Mouse (Mus musculus) E14TG2a.4 (cell line): Measurements from ENCODE around the gene Srbd1.

Experiments
- H3K27me3 ChIP-seq: 2 replicates; pipeline ENCODE4 v1.6.1; 2014; ENCODE audit warnings: low read length, control low read depth; ENCODE audit not compliant: insufficient read depth
- H3K36me3 ChIP-seq: 2 replicates; pipeline ENCODE4 v1.6.1; 2014; ENCODE audit warnings: low read length, control low read depth; ENCODE audit not compliant: insufficient read depth
- H3K4me1 ChIP-seq: replicated peaks from 2 replicates; pipeline ENCODE4 v1.6.1; 2014; ENCODE audit warnings: low read depth, low read length, control low read depth
- H3K4me3 ChIP-seq: replicated peaks from 2 replicates; pipeline ENCODE4 v1.5.1; 2014; ENCODE audit warnings: mild to moderate bottlenecking, low read length
- H3K9me3 ChIP-seq: 2 replicates; pipeline ENCODE4 v1.6.1; 2014; ENCODE audit warnings: low read length, control low read depth
- CTCF ChIP-seq: conservative IDR thresholded peaks from 2 replicates; pipeline ENCODE4 v1.5.1; 2014; ENCODE audit warnings: low read length
- NANOG ChIP-seq: IDR thresholded peaks from 2 replicates; pipeline ENCODE4 v1.6.1; 2014; ENCODE audit warnings: borderline replicate concordance, low read length, mixed read lengths
- POU5F1 ChIP-seq: IDR thresholded peaks from 2 replicates; pipeline ENCODE4 v1.6.1; 2014; ENCODE audit warnings: low read length, borderline replicate concordance

Gene Srbd1

DNA sequence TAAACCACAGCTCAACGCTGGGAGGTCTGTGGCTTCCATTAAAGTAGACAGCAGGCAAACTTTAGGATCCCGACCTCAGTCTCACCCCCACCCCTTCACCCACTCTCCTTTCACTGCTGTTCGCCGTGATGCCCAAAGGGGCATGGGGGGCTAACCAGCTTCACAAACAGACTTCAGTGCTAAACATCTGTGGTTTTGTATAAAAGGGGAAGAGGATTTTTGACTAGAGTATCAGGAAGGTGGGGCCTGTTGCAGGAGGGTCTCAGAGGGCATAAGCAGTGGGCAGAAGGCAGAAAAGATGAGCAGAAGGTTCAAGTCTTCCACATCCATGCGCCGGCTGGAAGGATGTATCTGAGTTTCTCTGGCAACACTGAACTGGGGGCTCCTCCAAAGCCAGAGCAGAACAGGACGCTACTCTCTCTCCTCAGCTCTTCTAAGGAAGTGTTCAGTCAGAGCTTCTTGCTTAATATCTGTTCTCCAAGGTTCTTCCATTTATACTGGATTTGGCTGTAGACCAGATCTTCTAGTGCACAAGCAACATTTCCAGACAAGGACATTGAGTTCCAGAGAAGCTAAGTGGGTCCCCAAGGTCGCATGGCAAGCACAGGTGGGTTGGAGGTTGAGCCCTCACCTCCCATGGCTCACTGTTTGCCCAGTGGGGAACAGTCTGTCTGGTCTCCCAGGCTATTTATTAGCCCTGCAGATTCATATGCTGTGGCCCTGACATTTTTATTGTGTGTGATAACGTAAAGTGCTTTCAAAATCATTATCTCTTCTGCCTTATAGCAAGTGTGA is 25.4 kb upstream of the Srbd1 start:
- TF ChIP-seq POU5F1 (no peak), CTCF (no peak), NANOG (no peak)
- peaks cover 62% of the 10 kb centered on the region for H3K27me3 ChIP-seq
- H3K36me3 ChIP-seq: no peaks in the 10 kb centered on the region
- H3K4me3 ChIP-seq: no peak overlapping the region
- H3K4me1 ChIP-seq: peaks cover 14% of the 10 kb centered on the region
- H3K9me3 ChIP-seq: no peaks in the 10 kb centered on the region

DNA sequence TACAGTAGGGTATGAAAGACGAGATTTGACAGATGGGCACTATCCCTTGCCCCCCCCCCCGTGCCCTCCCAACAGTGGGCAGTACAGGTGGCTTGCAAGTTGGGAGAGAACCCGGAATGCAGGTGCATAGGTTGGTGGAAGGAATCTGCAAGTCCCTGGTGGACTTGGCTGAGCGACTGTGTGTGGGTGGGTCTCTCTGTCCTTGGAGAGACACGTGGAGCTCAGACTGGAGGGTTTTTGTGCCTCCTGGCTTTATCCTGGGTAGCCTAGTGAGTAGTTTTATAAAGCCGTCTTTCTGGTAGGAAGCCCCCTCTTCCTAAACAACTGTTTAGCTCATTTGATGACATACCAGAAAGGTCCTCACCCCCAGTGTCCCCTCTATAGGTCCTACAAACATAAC is 24.1 kb upstream of the Srbd1 start:
- TF ChIP-seq POU5F1 (no peak), NANOG (no peak), CTCF (no peak)
- peaks cover 74% of the 10 kb centered on the region for H3K27me3 ChIP-seq
- no peaks in the 10 kb centered on the region for H3K36me3 ChIP-seq
- peaks cover 14% of the 10 kb centered on the region for H3K4me1 ChIP-seq
- H3K9me3 ChIP-seq: no peaks in the 10 kb centered on the region
- H3K4me3 ChIP-seq: peak overlapping the region; percentile 84

DNA sequence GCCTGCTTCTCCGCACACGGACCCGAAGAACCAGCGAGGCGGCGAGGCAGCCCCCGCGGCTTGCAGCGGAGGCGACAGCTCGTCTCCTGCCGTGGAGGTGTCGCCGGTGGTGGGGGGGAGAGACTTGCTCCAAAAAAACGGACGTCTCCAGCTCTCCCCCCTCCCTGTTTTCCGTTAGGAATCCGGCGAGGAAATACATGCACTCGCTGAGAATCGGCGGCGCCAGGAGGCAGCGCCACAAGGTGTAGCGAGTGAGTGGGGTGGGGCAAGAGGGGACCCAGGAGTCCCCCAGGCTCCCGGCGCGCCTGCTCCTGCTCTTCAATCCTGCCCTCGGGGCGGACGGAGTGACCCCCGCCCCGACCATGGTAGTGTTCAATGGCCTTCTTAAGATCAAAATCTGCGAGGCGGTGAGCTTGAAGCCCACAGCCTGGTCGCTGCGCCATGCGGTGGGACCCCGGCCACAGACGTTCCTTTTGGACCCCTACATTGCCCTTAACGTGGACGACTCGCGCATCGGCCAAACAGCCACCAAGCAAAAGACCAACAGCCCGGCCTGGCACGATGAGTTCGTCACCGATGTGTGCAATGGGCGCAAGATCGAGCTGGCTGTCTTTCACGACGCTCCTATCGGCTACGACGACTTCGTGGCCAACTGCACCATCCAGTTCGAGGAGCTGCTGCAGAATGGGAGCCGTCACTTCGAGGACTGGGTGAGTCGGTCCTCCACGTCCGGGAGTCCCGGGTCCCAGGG is 23.4 kb upstream of the Srbd1 start:
- Histone ChIP-seq H3K36me3 (no peaks in the 10 kb centered on the region), H3K4me3 (peak overlapping the region; percentile 84), H3K27me3 (peaks cover 81% of the 10 kb centered on the region), H3K4me1 (peaks cover 17% of the 10 kb centered on the region), H3K9me3 (no peaks in the 10 kb centered on the region)
- TF ChIP-seq NANOG: no peak
- no peak for TF ChIP-seq CTCF
- TF ChIP-seq POU5F1: no peak

DNA sequence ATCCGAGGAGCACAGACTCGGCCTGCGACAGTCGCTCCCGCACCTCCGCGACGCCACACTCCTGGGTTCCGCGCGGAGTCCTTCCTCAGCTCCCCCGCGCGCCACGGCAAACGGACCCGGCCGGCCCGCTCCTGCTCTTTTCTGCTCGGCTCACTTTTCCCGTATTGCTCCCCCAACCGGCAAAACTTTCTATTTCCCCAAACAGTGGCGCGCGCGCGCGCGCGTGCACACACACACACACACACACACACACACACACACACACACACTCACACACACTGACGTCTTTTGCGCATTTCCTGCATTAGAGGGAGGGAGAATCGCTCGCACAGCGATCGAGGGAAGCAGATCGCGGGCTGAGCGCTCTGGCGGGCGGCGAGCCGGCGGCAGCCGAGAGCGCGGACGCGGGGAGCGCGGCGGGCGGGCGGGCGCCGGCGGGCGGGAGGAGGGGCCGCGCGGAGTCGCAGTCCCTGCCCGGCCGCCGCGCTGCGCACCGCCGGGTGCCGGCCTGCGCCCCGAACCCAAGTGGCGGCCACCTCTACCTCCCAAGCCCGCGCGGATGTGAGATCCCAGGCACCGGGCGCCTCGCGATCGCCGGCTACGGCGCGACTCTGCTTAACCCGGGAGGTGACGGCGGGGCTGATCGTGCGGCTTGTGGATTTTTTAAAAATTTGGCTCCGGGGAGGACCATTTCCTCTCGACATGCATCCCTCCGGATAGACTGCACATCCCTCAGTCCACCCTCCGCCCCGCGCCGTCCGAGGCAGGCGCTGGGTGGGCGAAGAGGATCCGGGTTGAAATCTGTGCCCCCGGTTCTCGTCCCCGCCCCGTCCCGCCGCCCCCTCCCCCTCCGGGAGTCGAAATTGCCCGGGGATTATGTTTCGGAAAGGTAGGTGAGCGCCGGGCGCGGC is 22.6 kb upstream of the Srbd1 start, which contains the start of gene Prkce:
Gene Prkce, plus strand, starts transcription at position 466 of the 911 bp plus-strand sequence.
- H3K36me3 ChIP-seq: no peaks in the 10 kb centered on the region
- TF ChIP-seq NANOG (no peak), CTCF (no peak)

DNA sequence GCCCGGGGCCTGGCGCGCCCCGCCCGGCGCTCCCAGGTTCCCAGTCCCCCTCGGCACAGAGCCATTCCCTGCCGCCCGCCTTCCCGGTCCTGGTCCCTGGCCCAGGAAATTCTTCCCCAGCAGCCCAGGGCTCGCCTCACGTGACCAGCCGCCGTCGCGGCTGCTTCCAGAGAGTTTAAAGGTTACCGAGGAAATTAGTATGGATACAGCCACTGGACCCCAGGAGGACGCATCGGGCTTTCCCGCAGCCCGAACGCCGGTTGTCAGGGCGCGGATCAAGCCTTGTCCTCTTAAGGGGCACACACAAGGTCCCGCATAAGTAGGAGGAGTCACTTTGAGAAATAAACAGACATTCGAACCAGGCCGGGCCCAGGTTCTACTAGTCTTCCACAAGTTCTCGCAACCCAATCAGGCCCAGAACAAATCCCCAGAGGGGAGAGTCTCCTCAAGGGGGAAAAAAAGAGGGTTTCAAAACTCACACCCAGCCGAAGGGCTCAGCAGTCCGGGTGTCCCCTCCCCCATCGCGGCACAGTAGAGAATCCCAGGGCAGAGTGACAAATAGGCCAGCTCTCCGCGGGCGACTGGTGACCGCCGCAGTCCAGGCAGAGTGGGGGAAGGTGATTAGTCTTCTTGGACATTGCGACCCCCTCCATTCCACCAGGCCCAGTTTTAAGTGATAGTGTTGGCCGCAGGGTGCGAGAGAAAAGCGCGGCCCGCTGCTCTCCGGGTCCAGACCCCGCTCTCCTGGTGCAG is 21.8 kb upstream of the Srbd1 start:
- TF ChIP-seq POU5F1: no peak
- no peak for TF ChIP-seq CTCF
- TF ChIP-seq NANOG: no peak
- H3K4me1 ChIP-seq: peaks cover 26% of the 10 kb centered on the region
- no peaks in the 10 kb centered on the region for H3K9me3 ChIP-seq
- H3K36me3 ChIP-seq: no peaks in the 10 kb centered on the region
- H3K27me3 ChIP-seq: peaks cover 75% of the 10 kb centered on the region
- peak overlapping the region; percentile 84 for H3K4me3 ChIP-seq

More for the DNA sequence above, 22.6 kb upstream of the Srbd1 start, which contains the start of gene Prkce:
- H3K9me3 ChIP-seq: no peaks in the 10 kb centered on the region
- peaks cover 80% of the 10 kb centered on the region for H3K27me3 ChIP-seq
- H3K4me1 ChIP-seq: peaks cover 20% of the 10 kb centered on the region
- peak within 1 kb of the TSS; percentile 84 for H3K4me3 ChIP-seq

DNA sequence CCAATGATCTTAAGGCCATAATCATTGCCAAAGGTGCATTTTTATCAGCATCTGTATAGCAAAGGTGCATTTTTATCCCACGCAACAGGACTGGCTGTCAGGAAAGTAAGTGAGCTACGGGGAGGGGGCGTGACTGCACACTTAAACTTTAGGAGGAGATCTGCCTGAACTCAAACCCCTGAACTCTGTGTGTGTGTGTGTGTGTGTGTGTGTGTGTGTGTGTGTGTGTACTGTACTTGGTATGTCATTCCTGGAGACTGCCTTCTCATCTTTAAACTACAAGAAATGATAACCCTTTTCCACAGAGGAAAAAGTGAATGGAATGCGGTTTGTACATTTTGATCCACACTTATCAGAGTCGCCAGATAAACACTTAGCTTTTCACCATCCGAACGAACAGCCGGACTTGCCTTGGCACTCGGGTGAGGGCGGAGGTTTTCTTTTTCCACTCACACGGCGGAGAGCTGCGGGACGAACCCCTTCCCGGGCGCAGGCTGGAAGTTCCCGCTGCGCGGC is 21.1 kb upstream of the Srbd1 start:
- Histone ChIP-seq H3K27me3 (peaks cover 71% of the 10 kb centered on the region), H3K36me3 (no peaks in the 10 kb centered on the region), H3K9me3 (no peaks in the 10 kb centered on the region), H3K4me3 (peak overlapping the region; percentile 84), H3K4me1 (peaks cover 32% of the 10 kb centered on the region)
- no peak for TF ChIP-seq CTCF
- TF ChIP-seq NANOG: no peak

DNA sequence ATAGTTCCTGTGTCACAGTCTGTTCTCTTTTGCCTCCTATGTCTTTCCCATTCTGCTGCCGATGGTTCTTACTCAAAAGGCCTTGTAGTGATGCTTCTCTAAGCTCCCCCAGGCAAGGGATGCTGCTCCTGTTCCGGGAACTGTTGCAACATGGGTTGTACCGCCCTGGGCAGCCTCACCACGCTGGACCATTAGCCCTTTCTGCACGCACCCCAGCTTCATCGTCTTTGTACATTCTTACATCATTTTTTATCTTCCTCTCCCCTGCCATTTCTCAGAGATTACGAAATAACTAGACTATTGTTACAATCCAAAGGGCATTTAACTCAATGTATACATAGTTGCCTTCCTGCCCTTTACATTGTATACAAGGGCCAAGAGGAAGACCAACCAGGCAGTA is 19.4 kb upstream of the Srbd1 start:
- Histone ChIP-seq H3K4me1 (peaks cover 44% of the 10 kb centered on the region), H3K9me3 (no peaks in the 10 kb centered on the region), H3K4me3 (no peak overlapping the region), H3K36me3 (no peaks in the 10 kb centered on the region), H3K27me3 (peaks cover 54% of the 10 kb centered on the region)
- no peak for TF ChIP-seq CTCF
- no peak for TF ChIP-seq POU5F1
- TF ChIP-seq NANOG: no peak
